Mouse (Mus musculus) cerebellum, adult 18-20 months (tissue): ENCODE measurements around the gene Chrne.

ENCODE experiments used
- DNase-seq, 2 experiments: peaks; one replicate each; pipeline ENCODE4 v3.0.0; 2021

The Chrne gene

GRCm38 (mm10) chr11:70619101-70619500 lies at the start of gene Chrne:
TSS of gene Chrne (minus strand) at chr11:70619216.
- DNase-seq, result no peak

- DNase-seq, result no peak
Observed at GRCm38 (mm10) chr11:70668335-70668770, 49.3 kb upstream of the Chrne start.

GRCm38 (mm10) chr11:70667271-70668150 lies 48.5 kb upstream of the Chrne start:
- no peak for DNase-seq

GRCm38 (mm10) chr11:70666687-70667086 lies 47.7 kb upstream of the Chrne start:
- no peak for DNase-seq

- DNase-seq, result no peak
Observed at GRCm38 (mm10) chr11:70664741-70665140, 45.7 kb upstream of the Chrne start.

- no peak for DNase-seq
Observed at GRCm38 (mm10) chr11:70663957-70664356, 44.9 kb upstream of the Chrne start.

- no peak for DNase-seq
Observed at GRCm38 (mm10) chr11:70663101-70663500, 44.1 kb upstream of the Chrne start.

- no peak for DNase-seq
Observed at GRCm38 (mm10) chr11:70660571-70660970, 41.6 kb upstream of the Chrne start.

- DNase-seq, result no peak
Observed at GRCm38 (mm10) chr11:70658942-70659341, 39.9 kb upstream of the Chrne start.

- DNase-seq, result no peak
Observed at GRCm38 (mm10) chr11:70658521-70658920, 39.5 kb upstream of the Chrne start.

- no peak for DNase-seq
Observed at GRCm38 (mm10) chr11:70657991-70658390, 39.0 kb upstream of the Chrne start.

GRCm38 (mm10) chr11:70657573-70657972 lies 38.6 kb upstream of the Chrne start:
- DNase-seq, result peak in 1 of 2 experiments; percentile 3

- peak in 1 of 2 experiments; percentile 24 for DNase-seq
Observed at GRCm38 (mm10) chr11:70656964-70657363, 37.9 kb upstream of the Chrne start, which contains the start of gene Eno3. TSS of gene Eno3 (plus strand) at chr11:70657202.

- DNase-seq, result peak in 1 of 2 experiments; percentile 47
Observed at GRCm38 (mm10) chr11:70656456-70656927, 37.5 kb upstream of the Chrne start.

- peak; percentile 18 to 49 for DNase-seq
Observed at GRCm38 (mm10) chr11:70655571-70656455, 36.8 kb upstream of the Chrne start.

GRCm38 (mm10) chr11:70654923-70655570 lies 36.0 kb upstream of the Chrne start:
- peak; percentile 81 to 86 for DNase-seq

- DNase-seq, result peak; percentile 78 to 82
Observed at GRCm38 (mm10) chr11:70654198-70654922, 35.3 kb upstream of the Chrne start, which contains the start of gene Pfn1. TSS of gene Pfn1 (minus strand) at chr11:70654644.

- peak; percentile 63 to 80 for DNase-seq
Observed at GRCm38 (mm10) chr11:70653345-70654197, 34.6 kb upstream of the Chrne start.

- DNase-seq, result no peak
Observed at GRCm38 (mm10) chr11:70652884-70653344, 33.9 kb upstream of the Chrne start.

GRCm38 (mm10) chr11:70652029-70652883 lies 33.2 kb upstream of the Chrne start:
- peak in 1 of 2 experiments; percentile 10 for DNase-seq
